Mouse (Mus musculus) cerebellum, adult (tissue): ENCODE results near the gene Snx25.

ENCODE experiments used
- ATAC-seq: cut with Nextera tagmentation; 2 replicates; pipeline ENCODE4 v1.9.2; 2017; ENCODE audit warnings: mild to moderate bottlenecking, moderate library complexity, mixed read lengths; ENCODE audit not compliant: insufficient number of reproducible peaks, low FRiP score, low TSS enrichment

Gene Snx25

GRCm38 (mm10) chr8:46152064-46153031, at the start of gene Snx25:
Gene Snx25, minus strand, starts transcription at chr8:46152159.
- peak; percentile 69 for ATAC-seq

- ATAC-seq, result no peak
Measured at GRCm38 (mm10) chr8:46197673-46198072, 45.7 kb upstream of the Snx25 start.

GRCm38 (mm10) chr8:46196877-46197276, 44.9 kb upstream of the Snx25 start:
- ATAC-seq, result no peak

GRCm38 (mm10) chr8:46193100-46193499, 41.1 kb upstream of the Snx25 start:
- ATAC-seq, result no peak

GRCm38 (mm10) chr8:46185361-46185760, 33.4 kb upstream of the Snx25 start:
- peak; percentile 72; the same call in 1 of the 2 replicates for ATAC-seq

GRCm38 (mm10) chr8:46180136-46180535, 28.2 kb upstream of the Snx25 start:
- no peak for ATAC-seq

GRCm38 (mm10) chr8:46173651-46174050, 21.7 kb upstream of the Snx25 start:
- no peak for ATAC-seq

GRCm38 (mm10) chr8:46163870-46164190, 11.9 kb upstream of the Snx25 start:
- ATAC-seq, result no peak

GRCm38 (mm10) chr8:46162953-46163869, 11.3 kb upstream of the Snx25 start:
- peak; percentile 96 for ATAC-seq

- ATAC-seq, result 0 out of 2 replicates have a peak, but pooled peaks have one; percentile 2
Measured at GRCm38 (mm10) chr8:46153042-46153441, 1.1 kb upstream of the Snx25 start.

- ATAC-seq, result peak; percentile 46
Measured at GRCm38 (mm10) chr8:46151202-46152062, 527 bp downstream of the Snx25 start, which contains the start of gene Cfap97. Gene Cfap97, plus strand, starts transcription at chr8:46151771.

GRCm38 (mm10) chr8:46149782-46150181, 2.2 kb downstream of the Snx25 start:
- ATAC-seq, result no peak

- ATAC-seq, result peak; percentile 49; the same call in 1 of the 2 replicates
Measured at GRCm38 (mm10) chr8:46149306-46149705, 2.7 kb downstream of the Snx25 start.

- ATAC-seq, result no peak
Measured at GRCm38 (mm10) chr8:46146173-46146572, 5.8 kb downstream of the Snx25 start.

GRCm38 (mm10) chr8:46143924-46144323, 8.0 kb downstream of the Snx25 start:
- no peak for ATAC-seq

- no peak for ATAC-seq
Measured at GRCm38 (mm10) chr8:46143470-46143869, 8.5 kb downstream of the Snx25 start.

GRCm38 (mm10) chr8:46142498-46143081, 9.4 kb downstream of the Snx25 start:
- no peak for ATAC-seq

GRCm38 (mm10) chr8:46141688-46142087, 10.3 kb downstream of the Snx25 start:
- no peak for ATAC-seq

GRCm38 (mm10) chr8:46140376-46141120, 11.4 kb downstream of the Snx25 start:
- ATAC-seq, result peak; percentile 23; the same call in 1 of the 2 replicates
